Mouse (Mus musculus): ENCODE results near the gene Spag17. TPM values are rescaled to one million over a fixed set of nuclear protein-coding genes. Genes with fewer than 3 reads are reported as not detected.
A peak's percentile ranks its signal among the peaks of the same experiment; 100 is the strongest.

The Spag17 gene
- polyA plus RNA-seq, 1 experiment from 2014 or later = 0.33 TPM

- Histone ChIP-seq H3K9ac (ENCODE audit: low read depth, low read length) (no peak overlapping the region), H3K36me3 (ENCODE audit: control insufficient read depth, insufficient read depth, low read length) (no peaks in the 10 kb centered on the region), H3K4me2 (ENCODE audit: low read depth, low read length) (no peak overlapping the region), H3K4me1 (ENCODE audit: control insufficient read depth, insufficient read depth, low read length) (no peaks in the 10 kb centered on the region), H3K27ac (ENCODE audit: low read length) (no peak overlapping the region), H3K9me3 (ENCODE audit: control insufficient read depth, low read length) (no peaks in the 10 kb centered on the region), H3K27me3 (replicated peaks; ENCODE audit: control insufficient read depth, insufficient read depth, low read length) (no peaks in the 10 kb centered on the region), H3K4me3 (ENCODE audit: low read length) (no peak overlapping the region)
- ATAC-seq = peak; percentile 48
- WGBS = 60% methylated on average over 1 of the region's 1 CpGs
These were observed 237.2 kb downstream of the Spag17 start for GRCm38 (mm10) chr3:100122445-100122844.

- WGBS = 84% methylated on average over 15 of the region's 15 CpGs
- Histone ChIP-seq H3K9ac (ENCODE audit: low read depth, low read length) (peak overlapping the region; percentile 86), H3K4me1 (ENCODE audit: control insufficient read depth, insufficient read depth, low read length) (peaks cover 18% of the 10 kb centered on the region), H3K36me3 (ENCODE audit: control insufficient read depth, insufficient read depth, low read length) (0 out of 2 replicates have a peak, but pooled peaks cover 9% of the 10 kb centered on the region), H3K4me3 (ENCODE audit: low read length) (peak overlapping the region; percentile 91), H3K4me2 (ENCODE audit: low read depth, low read length) (peak overlapping the region; percentile 71), H3K9me3 (ENCODE audit: control insufficient read depth, low read length) (no peaks in the 10 kb centered on the region), H3K27me3 (replicated peaks; ENCODE audit: control insufficient read depth, insufficient read depth, low read length) (no peaks in the 10 kb centered on the region), H3K27ac (ENCODE audit: low read length) (no peak overlapping the region)
- no peak for ATAC-seq
These were observed 275.7 kb downstream of the Spag17 start for GRCm38 (mm10) chr3:100160682-100161445.

DNA sequence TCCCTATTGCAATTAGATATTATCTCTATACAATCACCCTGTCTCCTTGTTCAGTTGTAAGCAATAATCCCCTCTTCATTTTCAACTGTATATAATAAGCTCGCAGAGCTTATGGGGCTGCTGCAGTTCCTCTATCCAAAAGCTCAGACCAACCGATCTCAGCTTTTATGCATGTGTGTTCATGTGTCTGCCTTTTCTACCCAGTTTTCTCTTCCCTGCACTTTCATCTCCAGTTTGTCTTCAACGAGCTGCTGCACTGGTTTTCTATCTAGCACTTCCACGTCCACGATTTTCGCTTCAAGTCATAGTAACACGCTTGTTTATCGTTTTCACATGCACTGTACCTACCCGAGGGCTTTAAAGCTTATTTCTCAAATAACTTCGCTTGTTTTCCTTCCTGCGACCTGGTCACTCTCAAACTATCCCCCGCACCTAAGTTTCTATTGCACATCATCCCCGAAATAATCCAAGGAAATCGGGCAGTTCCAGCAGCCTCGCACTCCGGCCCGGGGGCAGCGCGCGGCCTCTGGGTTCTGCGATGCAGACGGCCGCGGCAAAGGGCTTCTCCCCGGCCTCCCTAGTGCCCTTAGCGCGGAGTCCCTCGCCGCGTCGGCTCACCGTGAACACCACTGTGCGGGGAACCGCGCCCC lies 276.6 kb downstream of the Spag17 start:
- H3K27ac ChIP-seq (ENCODE audit: low read length) = no peak overlapping the region

GRCm38 (mm10) chr3:100162315-100163105 lies 277.3 kb downstream of the Spag17 start, which contains the start of the genes Gdap2 and Wdr3:
Gdap2 (plus strand) TSS chr3:100162381.
Wdr3 (minus strand) TSS chr3:100162407.
- Histone ChIP-seq H3K4me1 (ENCODE audit: control insufficient read depth, insufficient read depth, low read length) (peaks cover 18% of the 10 kb centered on the region), H3K9me3 (ENCODE audit: control insufficient read depth, low read length) (no peaks in the 10 kb centered on the region), H3K4me3 (ENCODE audit: low read length) (peak within 1 kb of the TSS; percentile 91), H3K9ac (ENCODE audit: low read depth, low read length) (peak within 1 kb of the TSS; percentile 86), H3K36me3 (ENCODE audit: control insufficient read depth, insufficient read depth, low read length) (0 out of 2 replicates have a peak, but pooled peaks cover 4% of the 10 kb centered on the region), H3K4me2 (ENCODE audit: low read depth, low read length) (peak within 1 kb of the TSS; percentile 79), H3K27ac (ENCODE audit: low read length) (peak within 1 kb of the TSS; percentile 96), H3K27me3 (replicated peaks; ENCODE audit: control insufficient read depth, insufficient read depth, low read length) (no peaks in the 10 kb centered on the region)
- ATAC-seq = peak; percentile 96
- under 1% methylated on average over 55 of the region's 55 CpGs for WGBS

More for the DNA sequence above, 276.6 kb downstream of the Spag17 start:
- WGBS = 1% methylated on average over 35 of the region's 35 CpGs
- Histone ChIP-seq H3K9ac (ENCODE audit: low read depth, low read length) (peak overlapping the region; percentile 86), H3K4me3 (ENCODE audit: low read length) (peak overlapping the region; percentile 91), H3K4me1 (ENCODE audit: control insufficient read depth, insufficient read depth, low read length) (peaks cover 18% of the 10 kb centered on the region), H3K27me3 (replicated peaks; ENCODE audit: control insufficient read depth, insufficient read depth, low read length) (no peaks in the 10 kb centered on the region), H3K9me3 (ENCODE audit: control insufficient read depth, low read length) (no peaks in the 10 kb centered on the region), H3K36me3 (ENCODE audit: control insufficient read depth, insufficient read depth, low read length) (0 out of 2 replicates have a peak, but pooled peaks cover 10% of the 10 kb centered on the region), H3K4me2 (ENCODE audit: low read depth, low read length) (peak overlapping the region; percentile 71)
- peak; percentile 2; the same call in 1 of the 2 replicates for ATAC-seq

GRCm38 (mm10) chr3:100163556-100163955 lies 278.4 kb downstream of the Spag17 start:
- Histone ChIP-seq H3K27me3 (replicated peaks; ENCODE audit: control insufficient read depth, insufficient read depth, low read length) (no peaks in the 10 kb centered on the region), H3K4me1 (ENCODE audit: control insufficient read depth, insufficient read depth, low read length) (peaks cover 18% of the 10 kb centered on the region), H3K9me3 (ENCODE audit: control insufficient read depth, low read length) (no peaks in the 10 kb centered on the region), H3K36me3 (ENCODE audit: control insufficient read depth, insufficient read depth, low read length) (0 out of 2 replicates have a peak, but pooled peaks cover 4% of the 10 kb centered on the region), H3K4me3 (ENCODE audit: low read length) (no peak overlapping the region), H3K9ac (ENCODE audit: low read depth, low read length) (no peak overlapping the region), H3K27ac (ENCODE audit: low read length) (no peak overlapping the region), H3K4me2 (ENCODE audit: low read depth, low read length) (no peak overlapping the region)
- 80% methylated on average over 2 of the region's 2 CpGs for WGBS
- ATAC-seq = no peak

DNA sequence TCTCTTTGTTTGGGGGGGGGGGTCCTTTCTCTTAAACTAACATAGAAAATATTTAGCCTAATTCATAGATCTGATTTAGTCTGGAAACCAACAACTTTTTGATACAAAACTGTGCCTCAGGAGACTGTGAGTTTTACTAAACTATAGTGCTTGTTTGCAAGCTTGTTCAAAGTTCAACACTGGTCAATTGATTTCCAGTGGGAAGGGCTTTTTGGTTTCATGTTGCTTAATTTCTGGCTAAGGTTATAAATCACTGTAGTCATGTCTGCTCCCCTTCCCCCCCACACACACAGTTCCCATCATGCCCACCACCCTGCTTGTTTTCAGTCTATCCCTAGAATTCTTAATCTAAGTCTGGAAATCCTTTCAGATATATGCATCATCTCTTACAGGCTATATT lies 279.8 kb downstream of the Spag17 start:
- no peaks in the 10 kb centered on the region for H3K9me3 ChIP-seq (ENCODE audit: control insufficient read depth, low read length)

DNA sequence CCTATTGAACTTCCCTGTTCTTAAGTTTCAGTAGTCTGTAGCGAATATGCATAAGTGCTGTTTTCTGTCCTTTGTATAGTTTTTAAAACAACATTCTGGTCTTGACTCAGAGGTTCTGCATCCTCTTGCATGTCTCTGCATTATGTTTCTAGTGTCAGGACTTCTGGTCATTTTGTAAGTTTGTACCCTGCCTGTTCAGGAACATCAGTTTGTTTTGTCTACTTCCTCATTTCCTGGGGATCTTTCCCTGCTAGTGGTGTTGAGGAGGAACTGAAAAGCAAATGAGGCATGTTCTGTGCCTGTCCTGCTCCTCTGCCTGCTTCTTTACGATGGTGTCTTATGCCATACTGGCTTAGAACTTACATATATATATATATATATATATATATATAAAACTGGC lies 290.8 kb downstream of the Spag17 start:
- no peak overlapping the region for H3K27ac ChIP-seq (ENCODE audit: low read length)
- H3K9me3 ChIP-seq (ENCODE audit: control insufficient read depth, low read length) = no peaks in the 10 kb centered on the region
- H3K4me3 ChIP-seq (ENCODE audit: low read length) = no peak overlapping the region
- H3K27me3 ChIP-seq (replicated peaks; ENCODE audit: control insufficient read depth, insufficient read depth, low read length) = no peaks in the 10 kb centered on the region
- WGBS = 86% methylated on average over 2 of the region's 2 CpGs
- no peak overlapping the region for H3K4me2 ChIP-seq (ENCODE audit: low read depth, low read length)
- H3K4me1 ChIP-seq (ENCODE audit: control insufficient read depth, insufficient read depth, low read length) = no peaks in the 10 kb centered on the region
- peaks cover 5% of the 10 kb centered on the region; the same call in 1 of the 2 replicates for H3K36me3 ChIP-seq (ENCODE audit: control insufficient read depth, insufficient read depth, low read length)
- no peak overlapping the region for H3K9ac ChIP-seq (ENCODE audit: low read depth, low read length)
- no peak for ATAC-seq

More for the DNA sequence above, 279.8 kb downstream of the Spag17 start:
- Histone ChIP-seq H3K4me3 (ENCODE audit: low read length) (no peak overlapping the region), H3K27me3 (replicated peaks; ENCODE audit: control insufficient read depth, insufficient read depth, low read length) (no peaks in the 10 kb centered on the region), H3K4me1 (ENCODE audit: control insufficient read depth, insufficient read depth, low read length) (peaks cover 18% of the 10 kb centered on the region), H3K27ac (ENCODE audit: low read length) (peak overlapping the region; percentile 45; the same call in 1 of the 2 replicates), H3K9ac (ENCODE audit: low read depth, low read length) (no peak overlapping the region), H3K36me3 (ENCODE audit: control insufficient read depth, insufficient read depth, low read length) (0 out of 2 replicates have a peak, but pooled peaks cover 4% of the 10 kb centered on the region), H3K4me2 (ENCODE audit: low read depth, low read length) (no peak overlapping the region)
- ATAC-seq = no peak

DNA sequence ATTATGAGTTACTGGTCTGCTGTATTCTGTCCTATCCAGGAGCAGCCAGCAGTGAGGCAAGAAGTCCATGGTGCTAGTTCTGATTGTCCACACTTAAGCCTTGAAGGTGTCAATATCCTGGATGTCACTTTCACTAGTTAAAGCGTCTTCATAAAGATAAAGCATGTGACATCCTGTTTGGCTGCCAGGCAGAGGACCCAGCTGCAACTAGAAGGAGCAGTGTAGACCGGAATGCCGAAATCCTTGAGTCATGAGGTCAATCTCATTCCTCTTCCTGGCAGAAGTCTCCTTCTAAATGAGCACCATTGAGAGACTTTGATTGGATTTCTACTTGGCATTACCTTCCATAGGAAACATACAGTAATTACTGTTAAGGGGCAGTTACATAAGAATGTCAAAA lies 295.3 kb downstream of the Spag17 start:
- Histone ChIP-seq H3K9me3 (ENCODE audit: control insufficient read depth, low read length) (no peaks in the 10 kb centered on the region), H3K4me3 (ENCODE audit: low read length) (no peak overlapping the region), H3K4me1 (ENCODE audit: control insufficient read depth, insufficient read depth, low read length) (no peaks in the 10 kb centered on the region), H3K9ac (ENCODE audit: low read depth, low read length) (no peak overlapping the region), H3K27ac (ENCODE audit: low read length) (no peak overlapping the region), H3K27me3 (replicated peaks; ENCODE audit: control insufficient read depth, insufficient read depth, low read length) (no peaks in the 10 kb centered on the region), H3K36me3 (ENCODE audit: control insufficient read depth, insufficient read depth, low read length) (0 out of 2 replicates have a peak, but pooled peaks cover 4% of the 10 kb centered on the region), H3K4me2 (ENCODE audit: low read depth, low read length) (no peak overlapping the region)
- WGBS = 69% methylated on average over 3 of the region's 3 CpGs
- no peak for ATAC-seq

GRCm38 (mm10) chr3:100189444-100189843 lies 304.2 kb downstream of the Spag17 start:
- H3K27me3 ChIP-seq (replicated peaks; ENCODE audit: control insufficient read depth, insufficient read depth, low read length) = no peaks in the 10 kb centered on the region
- H3K4me3 ChIP-seq (ENCODE audit: low read length) = no peak overlapping the region
- no peak overlapping the region for H3K9ac ChIP-seq (ENCODE audit: low read depth, low read length)
- H3K4me1 ChIP-seq (ENCODE audit: control insufficient read depth, insufficient read depth, low read length) = no peaks in the 10 kb centered on the region
- H3K36me3 ChIP-seq (ENCODE audit: control insufficient read depth, insufficient read depth, low read length) = no peaks in the 10 kb centered on the region
- 34% methylated on average over 1 of the region's 1 CpGs for WGBS
- H3K9me3 ChIP-seq (ENCODE audit: control insufficient read depth, low read length) = no peaks in the 10 kb centered on the region
- H3K27ac ChIP-seq (ENCODE audit: low read length) = no peak overlapping the region
- peak; percentile 31; the same call in 1 of the 2 replicates for ATAC-seq
- no peak overlapping the region for H3K4me2 ChIP-seq (ENCODE audit: low read depth, low read length)

Data from intestine, embryonic 16.5 days (tissue).